Mouse (Mus musculus) liver, embryonic 11.5 days (tissue): Measurements from ENCODE around the gene Srsf2. TPM values are rescaled to one million over a fixed set of nuclear protein-coding genes. Genes with fewer than 3 reads are reported as not detected.

Source experiments
- ATAC-seq: fragments of 200-750 bp; cut with Nextera tagmentation; replicated peaks from 2 replicates; pipeline ENCODE4 v1.8.0; 2017; ENCODE audit warnings: moderate number of reproducible peaks, mild to moderate bottlenecking, moderate TSS enrichment, moderate library complexity; ENCODE audit not compliant: low FRiP score
- DNase-seq: peaks from one replicate; pipeline ENCODE4 v3.0.0-alpha.2; 2017; ENCODE audit warnings: low spot score
- H3K27ac ChIP-seq: fragments of 300-500 bp; sonication (generic); 2 replicates; pipeline ENCODE4 v1.5.1; 2014; ENCODE audit warnings: mild to moderate bottlenecking, low read depth, low read length, control low read depth
- H3K27me3 ChIP-seq: fragments of 300-500 bp; sonication (generic); replicated peaks from 2 replicates; pipeline ENCODE4 v1.6.1; 2014; ENCODE audit warnings: low read length, mixed read lengths; ENCODE audit not compliant: control insufficient read depth, insufficient read depth
- H3K36me3 ChIP-seq: fragments of 300-500 bp; sonication (generic); 2 replicates; pipeline ENCODE4 v1.6.1; 2014; ENCODE audit warnings: mild to moderate bottlenecking, low read length, moderate library complexity, mixed read lengths; ENCODE audit not compliant: control insufficient read depth, insufficient read depth
- H3K4me1 ChIP-seq: fragments of 300-500 bp; sonication (generic); replicated peaks from 2 replicates; pipeline ENCODE4 v1.6.1; 2014; ENCODE audit warnings: low read length, mixed read lengths; ENCODE audit not compliant: control insufficient read depth, insufficient read depth
- H3K4me2 ChIP-seq: fragments of 300-500 bp; sonication (generic); 2 replicates; pipeline ENCODE4 v1.6.1; 2014; ENCODE audit warnings: mild to moderate bottlenecking, control low read depth, moderate library complexity
- H3K4me3 ChIP-seq: fragments of 300-500 bp; sonication (generic); 2 replicates; pipeline ENCODE4 v1.5.1; 2014; ENCODE audit warnings: low read depth, low read length, control low read depth
- H3K9ac ChIP-seq: fragments of 300-500 bp; sonication (generic); 2 replicates; pipeline ENCODE4 v1.6.1; 2014; ENCODE audit warnings: low read depth, low read length, control low read depth
- H3K9me3 ChIP-seq: fragments of 300-500 bp; sonication (generic); 2 replicates; pipeline ENCODE4 v1.6.1; 2016; ENCODE audit warnings: low read length, inconsistent platforms, mixed read lengths; ENCODE audit not compliant: control insufficient read depth
- WGBS: fragments of 180-500 bp; shearing (Covaris S2); extraction: QIAGEN DNeasy Blood & Tissue Kit; methylation state at CpG from one replicate; pipeline ENCODE4 v1.1.7; 2014; 5-methylcytosine and 5-hydroxymethylcytosine counted together
- polyA plus RNA-seq: library from polyadenylated mRNA; unstranded; fragments of >200 nt; fragmentation: Nextera tagmentation; extraction: Ambion mirVana; gene quantifications from 2 replicates; pipeline ENCODE4 v1.2.1, GENCODE M21; 2014

Srsf2 gene
- polyA plus RNA-seq, 1 experiment from 2014 or later, result 931 TPM

GRCm38 (mm10) chr11:116819932-116820593 lies 32.8 kb downstream of the Srsf2 start:
- ATAC-seq, result no peak
- WGBS, result 88% methylated on average over 5 of the region's 5 CpGs
- Histone ChIP-seq H3K9me3 (no peaks in the 10 kb centered on the region), H3K4me3 (no peak overlapping the region), H3K4me2 (no peak overlapping the region), H3K9ac (no peak overlapping the region), H3K4me1 (peaks cover 4% of the 10 kb centered on the region), H3K36me3 (no peaks in the 10 kb centered on the region), H3K27me3 (no peaks in the 10 kb centered on the region), H3K27ac (no peak overlapping the region)
- no peak for DNase-seq

- 54% methylated on average over 8 of the region's 8 CpGs for WGBS
- no peak overlapping the region for H3K27ac ChIP-seq
- H3K9ac ChIP-seq, result no peak overlapping the region
- no peaks in the 10 kb centered on the region for H3K36me3 ChIP-seq
- no peak overlapping the region for H3K4me3 ChIP-seq
- DNase-seq (no peak), ATAC-seq (no peak)
- H3K4me1 ChIP-seq, result peaks cover 18% of the 10 kb centered on the region
- H3K27me3 ChIP-seq, result no peaks in the 10 kb centered on the region
- H3K4me2 ChIP-seq, result no peak overlapping the region
- H3K9me3 ChIP-seq, result no peaks in the 10 kb centered on the region
Measured at GRCm38 (mm10) chr11:116818722-116819121, 34.2 kb downstream of the Srsf2 start.

- Histone ChIP-seq H3K4me3 (no peak overlapping the region), H3K9ac (no peak overlapping the region), H3K36me3 (no peaks in the 10 kb centered on the region), H3K9me3 (no peaks in the 10 kb centered on the region), H3K4me2 (no peak overlapping the region), H3K27me3 (no peaks in the 10 kb centered on the region), H3K27ac (no peak overlapping the region), H3K4me1 (peaks cover 27% of the 10 kb centered on the region)
- ATAC-seq, result no peak
- DNase-seq, result no peak
- WGBS, result 92% methylated on average over 5 of the region's 5 CpGs
Measured at GRCm38 (mm10) chr11:116817567-116817966, 35.3 kb downstream of the Srsf2 start.

GRCm38 (mm10) chr11:116816769-116817168 lies 36.1 kb downstream of the Srsf2 start:
- peaks cover 31% of the 10 kb centered on the region for H3K4me1 ChIP-seq
- no peak overlapping the region for H3K4me3 ChIP-seq
- H3K27me3 ChIP-seq, result no peaks in the 10 kb centered on the region
- H3K9me3 ChIP-seq, result no peaks in the 10 kb centered on the region
- ATAC-seq, result no peak
- no peaks in the 10 kb centered on the region for H3K36me3 ChIP-seq
- WGBS, result 71% methylated on average over 5 of the region's 5 CpGs
- DNase-seq, result no peak
- H3K4me2 ChIP-seq, result no peak overlapping the region
- no peak overlapping the region for H3K9ac ChIP-seq
- no peak overlapping the region for H3K27ac ChIP-seq

- DNase-seq, result no peak
- Histone ChIP-seq H3K4me2 (peak overlapping the region; percentile 20; the same call in 1 of the 2 replicates), H3K36me3 (no peaks in the 10 kb centered on the region), H3K4me3 (no peak overlapping the region), H3K9me3 (no peaks in the 10 kb centered on the region), H3K27ac (peak overlapping the region; percentile 66; the same call in 1 of the 2 replicates), H3K4me1 (peaks cover 38% of the 10 kb centered on the region), H3K9ac (no peak overlapping the region), H3K27me3 (no peaks in the 10 kb centered on the region; the same call in 1 of the 2 replicates)
- 35% methylated on average over 7 of the region's 7 CpGs for WGBS
- ATAC-seq, result no peak
Measured at GRCm38 (mm10) chr11:116814884-116815415, 37.9 kb downstream of the Srsf2 start.

GRCm38 (mm10) chr11:116814076-116814883 lies 38.6 kb downstream of the Srsf2 start:
- Histone ChIP-seq H3K27me3 (no peaks in the 10 kb centered on the region; the same call in 1 of the 2 replicates), H3K4me3 (no peak overlapping the region), H3K4me2 (peak overlapping the region; percentile 20; the same call in 1 of the 2 replicates), H3K27ac (peak overlapping the region; percentile 66), H3K9me3 (no peaks in the 10 kb centered on the region), H3K4me1 (peaks cover 38% of the 10 kb centered on the region), H3K9ac (no peak overlapping the region), H3K36me3 (no peaks in the 10 kb centered on the region)
- 0 out of 2 replicates have a peak, but pooled peaks have one; percentile 21 for ATAC-seq
- 28% methylated on average over 20 of the region's 20 CpGs for WGBS
- DNase-seq, result peak; percentile 51

- Histone ChIP-seq H3K9ac (no peak overlapping the region), H3K36me3 (no peaks in the 10 kb centered on the region), H3K9me3 (no peaks in the 10 kb centered on the region), H3K4me3 (no peak overlapping the region), H3K27ac (peak overlapping the region; percentile 66; the same call in 1 of the 2 replicates), H3K27me3 (no peaks in the 10 kb centered on the region; the same call in 1 of the 2 replicates), H3K4me2 (no peak overlapping the region), H3K4me1 (peaks cover 38% of the 10 kb centered on the region)
- DNase-seq (no peak), ATAC-seq (no peak)
- WGBS, result 81% methylated on average over 13 of the region's 13 CpGs
Measured at GRCm38 (mm10) chr11:116813610-116814009, 39.3 kb downstream of the Srsf2 start.

- ATAC-seq (0 out of 2 replicates have a peak, but pooled peaks have one; percentile 23), DNase-seq (peak; percentile 45)
- H3K4me2 ChIP-seq, result no peak overlapping the region
- H3K9ac ChIP-seq, result no peak overlapping the region
- H3K36me3 ChIP-seq, result no peaks in the 10 kb centered on the region
- H3K27me3 ChIP-seq, result no peaks in the 10 kb centered on the region; the same call in 1 of the 2 replicates
- no peak overlapping the region for H3K4me3 ChIP-seq
- H3K27ac ChIP-seq, result peak overlapping the region; percentile 4; the same call in 1 of the 2 replicates
- WGBS, result 71% methylated on average over 21 of the region's 21 CpGs
- H3K4me1 ChIP-seq, result peaks cover 39% of the 10 kb centered on the region
- H3K9me3 ChIP-seq, result no peaks in the 10 kb centered on the region
Measured at GRCm38 (mm10) chr11:116812793-116813529, 39.9 kb downstream of the Srsf2 start.
